Mouse (Mus musculus) ES-E14 (cell line): ENCODE results near the gene Kdr. TPM values are rescaled to one million over a fixed set of nuclear protein-coding genes. Genes with fewer than 3 reads are reported as not detected.
A peak's percentile ranks its signal among the peaks of the same experiment; 100 is the strongest.

Source experiments
- DNase-seq: peaks from one replicate; pipeline ENCODE4 v3.0.0-alpha.2; 2013; ENCODE audit warnings: low read depth, low spot score
- H3K27ac ChIP-seq: 2 replicates; pipeline ENCODE4 v1.5.1; 2012; ENCODE audit warnings: low read depth, mild to moderate bottlenecking, low read length, moderate library complexity, mixed read lengths; ENCODE audit not compliant: poor library complexity, insufficient read depth, severe bottlenecking
- H3K36me3 ChIP-seq: 2 replicates; pipeline ENCODE4 v1.6.1; 2012; ENCODE audit warnings: mild to moderate bottlenecking, low read length, moderate library complexity, mixed read lengths; ENCODE audit not compliant: control insufficient read depth, poor library complexity, insufficient read depth, severe bottlenecking
- H3K4me1 ChIP-seq, 2 experiments: fragments of 150-350 bp in 1 of 2; sonication (generic) in 1 of 2; 2 replicates each; pipeline ENCODE4 v1.6.1; 2012; ENCODE audit warnings: low read length in 2 of 2, mild to moderate bottlenecking in 1 of 2, mixed read lengths in 1 of 2; ENCODE audit not compliant: control insufficient read depth in 2 of 2, insufficient read depth in 2 of 2, poor library complexity in 1 of 2
- H3K4me3 ChIP-seq, 2 experiments: fragments of 150-350 bp in 1 of 2; sonication (generic) in 1 of 2; 2 replicates each; pipeline ENCODE4 v1.5.1; 2012; ENCODE audit warnings: low read length in 2 of 2, low read depth in 1 of 2, mild to moderate bottlenecking in 1 of 2, mixed read lengths in 1 of 2; ENCODE audit not compliant: insufficient read depth in 1 of 2, poor library complexity in 1 of 2, severe bottlenecking in 1 of 2
- H3K9ac ChIP-seq: 2 replicates; pipeline ENCODE4 v1.6.1; 2012; ENCODE audit warnings: low read depth, mild to moderate bottlenecking, low read length, mixed read lengths; ENCODE audit not compliant: poor library complexity, insufficient read depth, severe bottlenecking
- H3K9me3 ChIP-seq: fragments of 150-350 bp; sonication (generic); 2 replicates; pipeline ENCODE4 v1.6.1; 2012; ENCODE audit warnings: low read depth, mild to moderate bottlenecking, low read length; ENCODE audit not compliant: control insufficient read depth, insufficient read depth
- CHD2 ChIP-seq: IDR thresholded peaks from 2 replicates; pipeline ENCODE4 v1.6.1; 2014; ENCODE audit warnings: mild to moderate bottlenecking, low read depth, low read length, inconsistent platforms
- HCFC1 ChIP-seq: IDR thresholded peaks from 2 replicates; pipeline ENCODE4 v1.6.1; 2012; ENCODE audit warnings: low read length, inconsistent platforms, borderline replicate concordance; ENCODE audit not compliant: insufficient read depth
- MAFK ChIP-seq: IDR thresholded peaks from 2 replicates; pipeline ENCODE4 v1.6.1; 2014; ENCODE audit warnings: mild to moderate bottlenecking, low read depth, low read length, inconsistent platforms; ENCODE audit not compliant: insufficient read depth
- ZC3H11A ChIP-seq: IDR thresholded peaks from 2 replicates; pipeline ENCODE4 v1.6.1; 2012; ENCODE audit warnings: low read depth, mild to moderate bottlenecking, inconsistent platforms, low read length, borderline replicate concordance
- ZNF384 ChIP-seq: IDR thresholded peaks from 2 replicates; pipeline ENCODE4 v1.6.1; 2012; ENCODE audit warnings: low read depth, low read length, inconsistent platforms
- in situ Hi-C, 2 experiments: fragments of 600-800 bp; cut with MboI; formaldehyde crosslinking; loops; one replicate each; pipeline ENCODE4 v1.15.1; 2025; ENCODE audit warnings: low sequenced_read_pairs in 2 of 2, inconsistent platforms in 1 of 2; ENCODE audit not compliant: unreplicated experiment in 2 of 2
- total RNA-seq: library from RNA; depleted of rRNA; stranded (reverse); fragments of 300-350 nt; gene quantifications from 2 replicates; pipeline ENCODE4 v1.2.3, GENCODE M21; 2012

Kdr gene
- total RNA-seq, 1 experiment = 4.6 TPM

DNA sequence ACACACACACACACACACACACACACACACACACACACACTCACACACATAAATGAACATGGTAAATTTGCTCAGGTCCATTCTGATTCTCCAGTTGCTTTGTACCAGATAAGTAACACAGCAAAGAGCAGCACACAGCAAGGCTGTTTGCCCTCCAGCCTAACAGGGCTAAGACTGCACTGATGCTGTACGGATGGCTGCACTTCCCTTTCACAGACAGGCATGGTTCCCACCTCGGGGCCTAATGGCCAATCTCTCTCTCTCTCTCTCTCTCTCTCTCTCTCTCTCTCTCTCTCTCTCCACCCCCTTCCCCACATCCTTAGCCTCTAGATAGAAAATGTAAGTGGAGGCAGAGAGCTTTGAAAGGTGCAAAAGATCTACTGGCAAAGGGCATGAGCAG lies 27.4 kb downstream of the Kdr start:
- Histone ChIP-seq H3K9me3 (no peaks in the 10 kb centered on the region), H3K4me1 (no peaks in the 10 kb centered on the region), H3K4me3 (no peak overlapping the region), H3K27ac (no peak overlapping the region), H3K36me3 (no peaks in the 10 kb centered on the region), H3K9ac (no peak overlapping the region)
- no peak for DNase-seq
- in situ Hi-C loops = no loop called here
- TF ChIP-seq CHD2 (no peak), HCFC1 (no peak), ZC3H11A (no peak), MAFK (no peak), ZNF384 (no peak)

DNA sequence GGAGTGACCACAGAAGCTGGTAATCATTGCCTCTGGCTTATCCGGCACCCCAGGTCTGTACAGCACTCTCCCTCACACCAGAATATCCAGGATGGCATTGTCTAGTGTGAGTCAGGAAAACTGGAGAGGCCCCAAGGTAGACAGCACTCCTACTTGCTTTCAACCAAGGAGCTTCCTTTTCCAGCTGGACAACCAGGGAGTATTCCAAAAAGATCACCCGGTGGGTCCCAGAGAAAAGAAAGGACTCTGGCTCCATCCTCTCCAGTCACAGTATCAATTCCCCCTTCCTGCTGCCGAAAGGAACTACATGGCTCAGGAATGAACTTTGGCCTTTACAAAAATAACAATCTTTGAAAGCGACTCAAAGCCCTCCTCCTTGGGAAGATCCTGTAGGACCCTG lies 32.9 kb downstream of the Kdr start:
- no peak overlapping the region for H3K27ac ChIP-seq
- no peak for TF ChIP-seq ZC3H11A
- TF ChIP-seq ZNF384 = no peak
- TF ChIP-seq MAFK = no peak
- no peak for TF ChIP-seq HCFC1
- no peak for TF ChIP-seq CHD2
- no peaks in the 10 kb centered on the region for H3K36me3 ChIP-seq
- H3K9me3 ChIP-seq = no peaks in the 10 kb centered on the region
- H3K4me1 ChIP-seq = peaks cover 0 to 9% of the 10 kb centered on the region in 2 experiments; a peak in 1 of 4 replicates
- no peak overlapping the region for H3K9ac ChIP-seq
- in situ Hi-C loops = no loop called here
- DNase-seq = no peak
- H3K4me3 ChIP-seq = no peak overlapping the region

DNA sequence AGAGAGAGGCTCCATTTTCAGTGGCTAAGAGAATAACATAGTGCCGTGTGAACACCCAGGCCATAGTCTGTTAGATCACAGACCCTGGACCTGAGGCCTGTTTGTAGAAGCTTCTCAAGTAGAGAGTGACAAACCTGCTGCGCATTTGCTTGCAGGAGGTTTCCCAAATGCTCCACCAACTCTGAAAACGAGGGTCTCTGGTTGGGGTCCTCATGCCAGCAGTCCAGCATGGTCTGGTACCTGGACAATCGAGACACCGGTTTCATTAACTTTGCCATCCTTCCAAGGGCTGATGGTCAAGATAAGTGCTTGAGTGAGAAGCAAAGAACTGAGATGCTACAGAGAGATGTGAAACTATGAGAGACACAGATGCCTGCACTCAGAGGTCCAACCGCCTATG lies 35.0 kb downstream of the Kdr start:
- Histone ChIP-seq H3K9me3 (no peaks in the 10 kb centered on the region), H3K4me1 (peaks cover 0 to 9% of the 10 kb centered on the region in 2 experiments; a peak in 1 of 4 replicates)

DNA sequence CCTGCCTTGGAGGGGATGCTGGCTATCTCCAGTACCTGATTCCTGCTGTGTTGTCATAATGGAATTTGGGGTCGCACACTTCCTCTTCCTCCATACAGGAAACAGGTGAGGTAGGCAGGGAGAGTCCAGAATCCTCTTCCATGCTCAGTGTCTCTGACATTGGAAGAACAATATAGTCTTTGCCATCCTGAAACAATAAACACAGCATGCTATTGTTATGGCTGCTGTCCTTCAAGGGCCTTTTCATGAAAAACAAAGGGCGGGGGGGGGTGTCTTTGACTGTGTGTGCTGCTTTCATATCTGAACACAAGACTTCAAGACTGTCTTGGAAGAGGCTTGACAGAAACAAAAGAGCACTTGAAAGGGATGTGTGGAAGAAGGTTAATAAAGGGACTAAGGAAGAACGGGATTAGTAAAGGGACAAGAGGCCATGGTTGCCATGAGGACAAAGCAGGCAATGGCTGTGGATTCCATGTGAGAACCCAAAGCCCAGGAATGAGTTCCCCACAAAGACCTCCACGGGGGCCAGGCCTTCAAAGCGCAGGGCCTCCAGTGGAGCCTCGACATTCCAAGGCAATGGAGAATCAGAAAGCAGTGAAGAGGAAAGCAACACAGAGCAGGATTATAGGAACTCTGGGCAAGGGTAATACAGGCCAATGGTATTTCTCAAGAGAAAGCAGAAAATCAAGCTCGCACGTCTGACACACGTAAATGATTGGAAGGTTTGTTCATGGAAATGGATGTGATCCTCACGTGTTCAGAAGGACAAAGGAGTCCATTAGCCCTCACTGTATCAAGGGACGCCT lies 36.3 kb downstream of the Kdr start:
- TF ChIP-seq CHD2 (no peak), MAFK (no peak), ZNF384 (no peak), HCFC1 (no peak), ZC3H11A (no peak)
- Histone ChIP-seq H3K4me3 (no peak overlapping the region), H3K4me1 (peaks cover 0 to 9% of the 10 kb centered on the region in 2 experiments; a peak in 1 of 4 replicates), H3K36me3 (no peaks in the 10 kb centered on the region), H3K27ac (no peak overlapping the region), H3K9ac (no peak overlapping the region), H3K9me3 (no peaks in the 10 kb centered on the region)
- DNase-seq = peak; percentile 25
- in situ Hi-C loops = no loop called here

More for the DNA sequence above, 35.0 kb downstream of the Kdr start:
- Histone ChIP-seq H3K4me3 (no peak overlapping the region), H3K27ac (no peak overlapping the region), H3K9ac (no peak overlapping the region), H3K36me3 (no peaks in the 10 kb centered on the region)
- in situ Hi-C loops = no loop called here
- TF ChIP-seq HCFC1 (no peak), ZNF384 (no peak), ZC3H11A (no peak), MAFK (no peak), CHD2 (no peak)
- DNase-seq = no peak
